Mouse (Mus musculus) adrenal gland, adult (tissue): ENCODE results near the gene Gm2564.
"Not testable (repeated sequence)": the region's sequence is repeated elsewhere in the genome, so short reads cannot be mapped to it uniquely, and the experiment has no call there.

ENCODE experiments used
- DNase-seq, 2 experiments: peaks; one replicate each; pipeline ENCODE4 v3.0.0; 2022 to 2023; ENCODE audit warnings: low spot score in 1 of 2; ENCODE audit not compliant: inconsistent age in 2 of 2

Gm2564 gene

DNA sequence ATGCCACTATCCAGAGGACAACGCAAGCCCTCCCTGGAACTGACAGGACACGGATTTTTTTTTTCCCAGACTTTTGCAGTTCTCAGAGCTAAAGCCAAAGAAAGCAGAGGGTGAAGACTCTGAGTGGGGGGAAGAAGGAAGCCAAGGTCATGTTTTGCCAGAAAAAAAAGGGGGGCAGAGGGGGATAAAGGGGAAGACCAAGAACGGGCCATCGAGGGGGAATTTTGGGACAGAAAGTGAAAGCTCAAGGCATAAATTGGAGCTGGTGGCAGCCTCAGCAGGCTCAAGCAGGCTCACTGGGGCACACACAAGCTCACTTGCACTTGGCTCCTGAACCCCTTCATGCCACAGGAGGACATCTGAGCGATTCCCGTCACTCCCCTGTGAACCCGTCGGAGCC lies at the start of gene Gm2564:
Gm2564 (plus strand) TSS at position 301 of the 400 bp plus-strand sequence.
- not testable (repeated sequence) for DNase-seq

DNA sequence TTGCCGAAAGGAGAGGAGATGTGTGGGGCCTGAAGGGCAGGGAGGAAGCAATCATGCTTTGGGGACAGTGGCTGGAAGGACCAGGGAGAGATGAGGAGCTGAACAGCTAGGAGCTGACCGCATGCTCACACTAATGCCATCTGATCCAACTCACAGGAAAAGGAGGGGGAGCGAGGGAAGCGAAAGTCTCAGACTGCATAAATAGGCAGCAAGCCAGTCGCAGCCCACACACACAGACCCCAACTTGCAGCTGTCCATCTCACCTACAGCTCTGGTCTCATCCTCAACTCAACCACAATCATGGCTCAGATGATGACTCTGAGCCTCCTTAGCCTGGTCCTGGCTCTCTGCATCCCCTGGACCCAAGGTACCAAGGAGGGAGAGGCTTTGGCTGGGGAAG lies 17.6 kb upstream of the Gm2564 start, which contains the start of gene Gm10591:
Gm10591 (plus strand) TSS at position 301 of the 400 bp plus-strand sequence.
- DNase-seq: not testable (repeated sequence)

DNA sequence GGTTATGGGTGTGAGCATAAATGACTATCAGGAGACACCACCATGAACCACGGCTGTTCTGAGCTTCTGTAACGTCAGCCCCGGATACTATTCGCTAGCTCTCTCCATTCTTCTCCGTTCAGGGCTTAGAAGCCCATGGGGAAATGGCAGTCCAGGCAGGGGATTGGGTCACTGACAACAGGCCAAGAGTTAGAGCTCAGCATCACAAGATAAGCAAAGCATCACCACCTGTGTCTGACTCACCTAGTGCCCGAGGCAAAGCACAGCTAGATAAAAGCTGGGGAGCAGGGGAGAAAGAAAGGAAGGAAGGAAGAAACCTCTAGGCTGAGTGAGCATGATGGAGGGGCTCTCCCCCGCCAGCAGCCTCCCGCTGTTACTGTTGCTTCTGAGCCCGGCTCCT lies 25.4 kb downstream of the Gm2564 start, which contains the start of gene Ccl27b:
Ccl27b (plus strand) TSS at position 301 of the 400 bp plus-strand sequence.
- not testable (repeated sequence) for DNase-seq

DNA sequence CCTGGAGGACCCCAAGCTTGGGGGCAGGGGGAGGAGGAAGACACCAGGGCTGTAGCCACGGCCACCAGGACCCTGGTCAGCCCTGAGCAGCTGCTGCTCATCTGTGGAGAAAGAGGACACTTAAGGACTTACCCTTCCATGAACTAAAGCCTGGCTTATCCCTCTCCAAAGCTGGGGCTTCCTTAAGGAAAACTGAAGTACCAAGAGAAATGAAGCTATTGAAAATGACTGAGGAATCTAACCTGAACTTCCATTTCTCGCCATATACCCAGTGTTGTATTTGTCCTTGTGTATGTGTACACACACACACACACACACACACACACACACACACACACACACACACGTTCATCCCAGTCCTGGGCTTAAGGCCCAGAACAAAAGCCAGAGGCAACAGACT lies 32.3 kb downstream of the Gm2564 start, which contains the start of gene Il11ra2:
Il11ra2 (minus strand) TSS at position 101 of the 400 bp plus-strand sequence.
- DNase-seq: not testable (repeated sequence)

DNA sequence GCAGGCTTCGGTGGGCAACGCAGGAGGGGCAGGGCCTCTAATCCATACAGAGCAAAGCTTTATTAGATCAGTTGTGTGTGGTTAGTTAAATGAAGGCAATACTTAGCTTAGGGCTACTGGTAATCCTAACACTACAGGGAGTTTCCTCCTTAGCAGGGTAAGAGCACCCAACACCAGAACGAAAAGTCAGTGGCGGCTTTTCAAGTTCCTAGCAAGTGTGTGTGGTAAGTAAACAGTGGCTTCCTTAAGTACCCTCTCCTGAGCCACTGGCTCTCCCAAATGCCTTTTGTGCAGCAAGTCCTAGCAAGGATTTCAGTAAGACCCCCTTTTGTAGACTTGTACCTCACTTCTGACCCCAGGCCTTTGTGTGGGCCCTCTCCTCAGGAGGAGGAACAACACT lies 45.9 kb downstream of the Gm2564 start:
- DNase-seq: not testable (repeated sequence)

DNA sequence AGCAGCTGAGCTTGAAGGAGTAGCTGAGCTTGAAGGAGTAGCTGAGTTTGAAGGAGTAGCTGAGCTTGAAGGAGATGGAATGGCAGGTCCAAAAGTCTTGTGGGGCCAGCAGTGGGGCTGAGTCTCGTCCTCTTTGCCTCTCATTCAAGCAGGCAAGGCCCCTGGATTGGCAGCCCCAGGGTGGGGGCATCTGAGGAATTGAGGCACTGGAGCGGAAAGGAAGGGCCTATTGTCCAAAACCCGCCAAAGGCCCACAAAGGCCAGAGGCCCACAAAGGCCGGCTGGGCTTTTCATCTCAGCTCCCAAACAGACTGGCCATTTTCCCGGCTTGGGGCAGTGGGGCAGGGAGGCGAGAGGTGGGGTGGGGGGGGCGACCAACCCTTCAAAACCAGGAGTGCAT lies 49.8 kb downstream of the Gm2564 start:
- not testable (repeated sequence) for DNase-seq

DNA sequence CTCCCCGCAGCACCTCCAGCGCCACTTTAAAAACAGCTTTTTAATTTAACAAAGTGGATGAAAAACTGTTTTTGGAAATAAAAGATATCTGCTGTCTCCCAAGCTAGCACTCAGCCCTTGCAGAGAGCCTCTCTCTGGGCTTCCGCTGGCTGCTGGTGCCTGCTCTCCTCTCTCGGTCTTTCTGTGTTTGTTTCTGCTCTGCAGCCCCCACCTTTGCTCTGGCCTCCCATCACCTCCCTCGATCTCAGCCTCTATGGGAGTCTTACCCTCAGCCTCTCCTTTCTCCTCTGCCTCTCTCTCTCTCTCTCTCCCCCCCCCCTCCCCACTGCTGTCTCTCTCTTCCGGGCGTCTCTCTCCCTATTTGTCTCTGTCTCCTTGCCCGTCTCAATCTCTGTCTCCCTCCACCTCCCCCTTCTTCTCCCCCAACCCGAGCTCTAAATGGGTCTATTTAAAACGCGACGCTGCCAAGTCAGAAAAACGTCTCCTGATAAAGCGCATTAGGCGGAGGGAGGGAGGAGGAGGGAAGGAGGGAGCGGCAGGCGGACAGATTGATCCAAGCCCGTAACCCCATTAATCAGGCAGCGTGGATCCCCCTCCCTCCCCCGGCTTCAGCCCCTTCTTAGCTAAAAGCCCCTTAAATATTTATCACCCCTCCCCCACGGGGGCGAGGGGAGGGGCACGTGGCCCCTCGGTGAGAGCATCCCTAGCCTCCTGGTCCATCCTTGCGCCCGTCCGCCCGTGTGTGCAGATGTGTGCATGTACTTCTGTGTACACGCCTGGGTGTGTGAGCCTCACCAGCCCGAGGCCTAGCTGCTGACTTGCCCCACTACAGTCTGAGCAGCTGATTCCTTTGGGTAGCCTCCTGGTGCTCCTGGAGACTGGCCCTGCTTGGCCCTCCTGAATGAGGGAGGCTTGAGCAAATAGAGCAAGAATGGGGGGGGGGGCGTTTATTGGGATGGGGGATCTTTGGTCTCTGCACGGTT lies 51.1 kb downstream of the Gm2564 start:
- not testable (repeated sequence) for DNase-seq
